Mouse (Mus musculus) liver, embryonic 14.5 days (tissue): ENCODE measurements around the gene Homer3. TPM values are rescaled to one million over a fixed set of nuclear protein-coding genes. Genes with fewer than 3 reads are reported as not detected.

Source experiments
- ATAC-seq: fragments of 200-750 bp; cut with Nextera tagmentation; 2 replicates; pipeline ENCODE4 v1.8.0; 2017; ENCODE audit warnings: moderate number of reproducible peaks, mild to moderate bottlenecking, moderate library complexity; ENCODE audit not compliant: insufficient read depth
- DNase-seq, 3 experiments: peaks; one replicate each; pipeline ENCODE4 v3.0.0-alpha.2; 2012 to 2013; ENCODE audit warnings: low read depth in 3 of 3, low spot score in 3 of 3
- H3K27ac ChIP-seq: fragments of 300-500 bp; sonication (generic); 2 replicates; pipeline ENCODE4 v1.5.1; 2014; ENCODE audit warnings: moderate library complexity, mild to moderate bottlenecking, control low read depth, inconsistent platforms
- H3K27me3 ChIP-seq: fragments of 300-500 bp; sonication (generic); 2 replicates; pipeline ENCODE4 v1.6.1; 2014; ENCODE audit warnings: mild to moderate bottlenecking, low read length, moderate library complexity; ENCODE audit not compliant: control insufficient read depth, insufficient read depth
- H3K36me3 ChIP-seq: fragments of 300-500 bp; sonication (generic); replicated peaks from 2 replicates; pipeline ENCODE4 v1.6.1; 2014; ENCODE audit warnings: low read depth; ENCODE audit not compliant: control insufficient read depth, insufficient read depth
- H3K4me1 ChIP-seq, 2 experiments: fragments of 200-500 bp in 1 of 2; fragments of 300-500 bp in 1 of 2; sonication (generic) in 1 of 2; replicated peaks; 2 replicates each; pipeline ENCODE4 v1.6.1; 2012 to 2014; ENCODE audit warnings: antibody characterized with exemption in 1 of 2, inconsistent platforms in 1 of 2, low read length in 1 of 2; ENCODE audit not compliant: control insufficient read depth in 2 of 2, insufficient read depth in 2 of 2
- H3K4me2 ChIP-seq: fragments of 300-500 bp; sonication (generic); 2 replicates; pipeline ENCODE4 v1.6.1; 2014; ENCODE audit warnings: low read depth, mild to moderate bottlenecking, control low read depth, moderate library complexity
- H3K4me3 ChIP-seq, 2 experiments: fragments of 200-500 bp in 1 of 2; fragments of 300-500 bp in 1 of 2; sonication (generic) in 1 of 2; 2 replicates each; pipeline ENCODE4 v1.5.1; 2012 to 2014; ENCODE audit warnings: low read depth in 2 of 2, low read length in 2 of 2, mild to moderate bottlenecking in 2 of 2, control low read depth in 1 of 2, inconsistent platforms in 1 of 2, moderate library complexity in 1 of 2; ENCODE audit not compliant: insufficient read depth in 1 of 2
- H3K9ac ChIP-seq: fragments of 300-500 bp; sonication (generic); replicated peaks from 2 replicates; pipeline ENCODE4 v1.6.1; 2014; ENCODE audit warnings: mild to moderate bottlenecking, control low read depth, moderate library complexity
- H3K9me3 ChIP-seq: fragments of 300-500 bp; sonication (generic); 2 replicates; pipeline ENCODE4 v1.6.1; 2016; ENCODE audit warnings: low read length, mixed read lengths; ENCODE audit not compliant: control insufficient read depth
- CTCF ChIP-seq: IDR thresholded peaks from 2 replicates; pipeline ENCODE4 v1.5.1; 2016; ENCODE audit warnings: antibody characterized with exemption, low read depth, control low read depth
- EP300 ChIP-seq: IDR thresholded peaks from 2 replicates; pipeline ENCODE4 v1.6.1; 2016; ENCODE audit warnings: antibody characterized with exemption, low read depth
- WGBS: fragments of 180-500 bp; shearing (Covaris S2); extraction: QIAGEN DNeasy Blood & Tissue Kit; methylation state at CpG from one replicate; pipeline ENCODE4 v1.1.7; 2014; ENCODE audit not compliant: insufficient replicate concordance; 5-methylcytosine and 5-hydroxymethylcytosine counted together
- polyA plus RNA-seq, 2 experiments: library from polyadenylated mRNA; depleted of rRNA in 1 of 2; stranded (reverse) in 1 of 2; unstranded in 1 of 2; fragments of >200 nt; fragmentation: Nextera tagmentation in 1 of 2; extraction: Ambion mirVana in 1 of 2; gene quantifications; 2 replicates each; pipeline versions ENCODE4 v1.2.1 to v1.2.3; 2012 to 2014

The Homer3 gene
- polyA plus RNA-seq, 2 experiments, result 3.9 to 6.5 TPM

GRCm38 (mm10) chr8:70330741-70331364 lies 48.2 kb downstream of the Homer3 start:
- Histone ChIP-seq H3K4me2 (no peak overlapping the region), H3K4me3 (no peak overlapping the region), H3K27ac (no peak overlapping the region), H3K36me3 (peaks cover 50% of the 10 kb centered on the region), H3K4me1 (peaks cover 8 to 18% of the 10 kb centered on the region in 2 experiments), H3K9ac (no peak overlapping the region), H3K9me3 (no peaks in the 10 kb centered on the region), H3K27me3 (no peaks in the 10 kb centered on the region)
- ATAC-seq (peak; percentile 46), DNase-seq (no peak)
- TF ChIP-seq CTCF, result peak; percentile 73
- TF ChIP-seq EP300, result 0 out of 2 replicates have a peak, but pooled peaks have one; percentile 6
- 54% methylated on average over 53 of the region's 53 CpGs for WGBS

GRCm38 (mm10) chr8:70331526-70331925 lies 48.9 kb downstream of the Homer3 start:
- peaks cover 57% of the 10 kb centered on the region for H3K36me3 ChIP-seq
- ATAC-seq (no peak), DNase-seq (no peak)
- no peaks in the 10 kb centered on the region for H3K9me3 ChIP-seq
- H3K4me2 ChIP-seq, result no peak overlapping the region
- 91% methylated on average over 19 of the region's 19 CpGs for WGBS
- peaks cover 8 to 18% of the 10 kb centered on the region in 2 experiments for H3K4me1 ChIP-seq
- TF ChIP-seq CTCF, result no peak
- TF ChIP-seq EP300, result no peak
- no peak overlapping the region for H3K9ac ChIP-seq
- no peak overlapping the region for H3K27ac ChIP-seq
- H3K4me3 ChIP-seq, result no peak overlapping the region
- no peaks in the 10 kb centered on the region for H3K27me3 ChIP-seq

GRCm38 (mm10) chr8:70332070-70332877 lies 49.6 kb downstream of the Homer3 start:
- H3K36me3 ChIP-seq, result peaks cover 64% of the 10 kb centered on the region
- 53% methylated on average over 41 of the region's 41 CpGs for WGBS
- H3K4me2 ChIP-seq, result no peak overlapping the region
- no peak overlapping the region for H3K9ac ChIP-seq
- no peak overlapping the region for H3K4me3 ChIP-seq
- no peaks in the 10 kb centered on the region for H3K9me3 ChIP-seq
- H3K27ac ChIP-seq, result no peak overlapping the region
- no peak for DNase-seq
- TF ChIP-seq CTCF (peak; percentile 71), EP300 (no peak)
- no peaks in the 10 kb centered on the region for H3K27me3 ChIP-seq
- peaks cover 6 to 16% of the 10 kb centered on the region in 2 experiments for H3K4me1 ChIP-seq
- peak; percentile 32; the same call in 1 of the 2 replicates for ATAC-seq

- Histone ChIP-seq H3K36me3 (peaks cover 70% of the 10 kb centered on the region), H3K4me1 (peaks cover 5 to 11% of the 10 kb centered on the region in 2 experiments), H3K9me3 (no peaks in the 10 kb centered on the region), H3K27ac (no peak overlapping the region), H3K4me3 (no peak overlapping the region), H3K4me2 (no peak overlapping the region), H3K9ac (no peak overlapping the region), H3K27me3 (no peaks in the 10 kb centered on the region)
- DNase-seq, result no peak
- ATAC-seq, result no peak
- TF ChIP-seq CTCF, result no peak
- TF ChIP-seq EP300, result no peak
- WGBS, result 89% methylated on average over 6 of the region's 6 CpGs
These were observed 50.2 kb downstream of the Homer3 start for GRCm38 (mm10) chr8:70332878-70333202.

GRCm38 (mm10) chr8:70338931-70339330 lies 56.3 kb downstream of the Homer3 start:
- TF ChIP-seq EP300 (no peak), CTCF (no peak)
- no peak for ATAC-seq
- H3K36me3 ChIP-seq, result peaks cover 96% of the 10 kb centered on the region

More at GRCm38 (mm10) chr8:70338931-70339330, 56.3 kb downstream of the Homer3 start:
- Histone ChIP-seq H3K4me2 (no peak overlapping the region), H3K9ac (no peak overlapping the region), H3K27ac (no peak overlapping the region), H3K4me1 (no peaks in the 10 kb centered on the region), H3K4me3 (no peak overlapping the region), H3K27me3 (no peaks in the 10 kb centered on the region), H3K9me3 (no peaks in the 10 kb centered on the region)
- no peak for DNase-seq
- 78% methylated on average over 7 of the region's 7 CpGs for WGBS
